8 mouse cellular contexts compared by ENCODE assay signal in genomic region chr3:57847760-57848185, GRCm38 (mm10). TPM values are rescaled to one million over a fixed set of nuclear protein-coding genes. Genes with fewer than 3 reads are reported as not detected.
DNase-seq lines count a peak whose midpoint lies in the region; ATAC-seq and TF ChIP-seq lines count a peak whose summit lies in the region.

Gene Pfn2, minus strand, starts transcription at chr3:57848079.

- TF ChIP-seq CTCF in stomach, postnatal 0 days (IDR thresholded peaks at IDR 0.05; ENCODE audit: low read depth) = no peak

- no peaks in the 10 kb centered on the region for H3K9me3 ChIP-seq in embryonic facial prominence, embryonic 15.5 days (replicated peaks)
- no peaks in the 10 kb centered on the region; the same call in 1 of the 2 replicates for H3K9me3 ChIP-seq in heart, embryonic 11.5 days (replicated peaks; ENCODE audit: control insufficient read depth, low read length)
- no peaks in the 10 kb centered on the region for H3K9me3 ChIP-seq in kidney, embryonic 15.5 days (replicated peaks)
- no peaks in the 10 kb centered on the region for H3K9me3 ChIP-seq in liver, embryonic 11.5 days (ENCODE audit: control insufficient read depth, low read length)
- H3K9me3 ChIP-seq in stomach, postnatal 0 days (ENCODE audit: control insufficient read depth, low read length) = no peaks in the 10 kb centered on the region

- peak within 1 kb of the TSS; percentile 72 for H3K4me3 ChIP-seq in embryonic facial prominence, embryonic 15.5 days (replicated peaks)
- peak within 1 kb of the TSS; percentile 97 for H3K4me3 ChIP-seq in heart, embryonic 11.5 days (ENCODE audit: low read depth, low read length)
- peak within 1 kb of the TSS; percentile 89 for H3K4me3 ChIP-seq in kidney, embryonic 15.5 days (replicated peaks)
- H3K4me3 ChIP-seq in liver, embryonic 11.5 days (ENCODE audit: low read depth, low read length) = peak within 1 kb of the TSS; percentile 76
- peak within 1 kb of the TSS; percentile 95 for H3K4me3 ChIP-seq in stomach, postnatal 0 days (ENCODE audit: low read depth, low read length)

- H3K27ac ChIP-seq in embryonic facial prominence, embryonic 15.5 days (replicated peaks) = peak within 1 kb of the TSS; percentile 93
- peak within 1 kb of the TSS; percentile 87 for H3K27ac ChIP-seq in heart, embryonic 11.5 days (ENCODE audit: low read depth, low read length)
- H3K27ac ChIP-seq in kidney, embryonic 15.5 days = peak within 1 kb of the TSS; percentile 97
- peak within 1 kb of the TSS; percentile 68 for H3K27ac ChIP-seq in liver, embryonic 11.5 days (ENCODE audit: low read depth, low read length)
- H3K27ac ChIP-seq in stomach, postnatal 0 days (replicated peaks) = peak within 1 kb of the TSS; percentile 88

- DNase-seq in 3T3-L1 (ENCODE audit: low read depth, low spot score) = peak; percentile 66
- peak; percentile 74 to 81 for DNase-seq in adrenal gland, postnatal 36 days
- DNase-seq in liver, embryonic 11.5 days (ENCODE audit: low spot score) = peak; percentile 65
- DNase-seq in neural tube, embryonic 10.5 days (ENCODE audit: extremely low spot score, low spot score) = peak; percentile 89
- peak; percentile 66 for DNase-seq in stomach, postnatal 0 days (ENCODE audit: low spot score)

- H3K36me3 ChIP-seq in embryonic facial prominence, embryonic 15.5 days = peaks cover 8% of the 10 kb centered on the region; the same call in 1 of the 2 replicates
- H3K36me3 ChIP-seq in heart, embryonic 11.5 days (ENCODE audit: control insufficient read depth, insufficient read depth, low read length) = peaks cover 4% of the 10 kb centered on the region; the same call in 1 of the 2 replicates
- H3K36me3 ChIP-seq in kidney, embryonic 15.5 days = peaks cover 13% of the 10 kb centered on the region
- H3K36me3 ChIP-seq in liver, embryonic 11.5 days (ENCODE audit: control insufficient read depth, insufficient read depth, low read length) = peaks cover 4% of the 10 kb centered on the region; the same call in 1 of the 2 replicates
- H3K36me3 ChIP-seq in stomach, postnatal 0 days (ENCODE audit: control insufficient read depth, insufficient read depth, low read length) = no peaks in the 10 kb centered on the region

- H3K4me1 ChIP-seq in embryonic facial prominence, embryonic 15.5 days = peaks cover 20% of the 10 kb centered on the region
- H3K4me1 ChIP-seq in heart, embryonic 11.5 days (ENCODE audit: control insufficient read depth, insufficient read depth, low read length) = peaks cover 11% of the 10 kb centered on the region; the same call in 1 of the 2 replicates
- peaks cover 16% of the 10 kb centered on the region for H3K4me1 ChIP-seq in kidney, embryonic 15.5 days
- peaks cover 4% of the 10 kb centered on the region for H3K4me1 ChIP-seq in liver, embryonic 11.5 days (replicated peaks; ENCODE audit: control insufficient read depth, insufficient read depth, low read length)
- H3K4me1 ChIP-seq in stomach, postnatal 0 days (replicated peaks; ENCODE audit: control insufficient read depth, insufficient read depth) = no peaks in the 10 kb centered on the region

- ATAC-seq in embryonic facial prominence, embryonic 15.5 days (ENCODE audit: insufficient number of reproducible peaks, low FRiP score, low TSS enrichment, low read depth) = peak; percentile 81
- peak; percentile 68 for ATAC-seq in heart, embryonic 11.5 days (replicated peaks; ENCODE audit: insufficient number of reproducible peaks, low FRiP score, low TSS enrichment)
- peak; percentile 92 for ATAC-seq in kidney, embryonic 15.5 days (replicated peaks; ENCODE audit: low FRiP score)
- ATAC-seq in liver, embryonic 11.5 days (replicated peaks; ENCODE audit: low FRiP score) = peak; percentile 67
- peak; percentile 84 for ATAC-seq in stomach, postnatal 0 days (ENCODE audit: low FRiP score, low TSS enrichment)

- peak within 1 kb of the TSS; percentile 77 for H3K9ac ChIP-seq in embryonic facial prominence, embryonic 15.5 days
- H3K9ac ChIP-seq in heart, embryonic 11.5 days (ENCODE audit: low read depth, low read length) = peak within 1 kb of the TSS; percentile 82
- peak within 1 kb of the TSS; percentile 85 for H3K9ac ChIP-seq in kidney, embryonic 15.5 days
- peak within 1 kb of the TSS; percentile 68 for H3K9ac ChIP-seq in liver, embryonic 11.5 days (ENCODE audit: low read depth, low read length)
- H3K9ac ChIP-seq in stomach, postnatal 0 days (ENCODE audit: low read length) = peak within 1 kb of the TSS; percentile 78

- no peak for TF ChIP-seq EP300 in stomach, postnatal 0 days (optimal IDR thresholded peaks at IDR 0.05)

- WGBS in embryonic facial prominence, embryonic 15.5 days = under 1% methylated on average over 52 of the region's 52 CpGs
- 0% methylated on average over 34 of the region's 52 CpGs for WGBS in heart, embryonic 11.5 days (ENCODE audit: insufficient replicate concordance)
- under 1% methylated on average over 35 of the region's 52 CpGs for WGBS in kidney, embryonic 15.5 days
- WGBS in liver, embryonic 11.5 days = under 1% methylated on average over 28 of the region's 52 CpGs
- WGBS in stomach, postnatal 0 days = under 1% methylated on average over 30 of the region's 52 CpGs

- peak within 1 kb of the TSS; percentile 80 for H3K4me2 ChIP-seq in embryonic facial prominence, embryonic 15.5 days (replicated peaks)
- peak within 1 kb of the TSS; percentile 80 for H3K4me2 ChIP-seq in heart, embryonic 11.5 days
- peak within 1 kb of the TSS; percentile 85 for H3K4me2 ChIP-seq in kidney, embryonic 15.5 days
- H3K4me2 ChIP-seq in liver, embryonic 11.5 days = peak within 1 kb of the TSS; percentile 98
- peak within 1 kb of the TSS; percentile 93 for H3K4me2 ChIP-seq in stomach, postnatal 0 days (replicated peaks; ENCODE audit: low read depth)

- no peaks in the 10 kb centered on the region for H3K27me3 ChIP-seq in embryonic facial prominence, embryonic 15.5 days
- no peaks in the 10 kb centered on the region for H3K27me3 ChIP-seq in heart, embryonic 11.5 days (ENCODE audit: control insufficient read depth, insufficient read depth, low read length)
- H3K27me3 ChIP-seq in kidney, embryonic 15.5 days = no peaks in the 10 kb centered on the region
- H3K27me3 ChIP-seq in liver, embryonic 11.5 days (replicated peaks; ENCODE audit: control insufficient read depth, insufficient read depth, low read length) = peaks cover 10% of the 10 kb centered on the region; the same call in 1 of the 2 replicates
- H3K27me3 ChIP-seq in stomach, postnatal 0 days (ENCODE audit: control insufficient read depth, insufficient read depth, low read length) = no peaks in the 10 kb centered on the region

RNA-seq across cellular contexts. Expression of gene Pfn2, which starts in this region (rescaled TPM):
- total RNA-seq in adrenal gland, postnatal 36 days (2021) = 10 to 100 TPM; 55.7 to 60.1 TPM
- 152 and 161 TPM in 2 replicates for polyA plus RNA-seq in embryonic facial prominence, embryonic 15.5 days (2015; fragmentation: Nextera tagmentation; extraction: Ambion mirVana)
- polyA plus RNA-seq in heart, embryonic 11.5 days (2014; fragmentation: Nextera tagmentation; extraction: Ambion mirVana) = 55.6 and 64.4 TPM in 2 replicates
- polyA plus RNA-seq in kidney, embryonic 15.5 days (2015; fragmentation: Nextera tagmentation; extraction: Ambion mirVana) = 143 and 151 TPM in 2 replicates
- 38.5 and 39.0 TPM in 2 replicates for polyA plus RNA-seq in liver, embryonic 11.5 days (2014; fragmentation: Nextera tagmentation; extraction: Ambion mirVana)
- 42.5 and 43.5 TPM in 2 replicates for polyA plus RNA-seq in stomach, postnatal 0 days (2015; fragmentation: Nextera tagmentation; extraction: Ambion mirVana)

Comparison
In these comparisons a context has a peak if more than half of its experiments do, and no peak if none do; other contexts are left out.
1. Peak in every context shown above with its lines: DNase-seq, ATAC-seq, H3K4me3 ChIP-seq and H3K27ac ChIP-seq.